Mouse (Mus musculus): Measurements from ENCODE around the gene Zfand3. TPM values are rescaled to one million over a fixed set of nuclear protein-coding genes. Genes with fewer than 3 reads are reported as not detected.
A peak's percentile ranks its signal among the peaks of the same experiment; 100 is the strongest.

Gene Zfand3
- polyA plus RNA-seq, 1 experiment from 2014 or later: 43.0 TPM

- Histone ChIP-seq H3K27me3 (replicated peaks) (no peaks in the 10 kb centered on the region), H3K4me2 (replicated peaks) (no peak overlapping the region), H3K36me3 (no peaks in the 10 kb centered on the region), H3K9me3 (no peaks in the 10 kb centered on the region), H3K27ac (peak overlapping the region; percentile 61; the same call in 1 of the 2 replicates), H3K4me3 (replicated peaks) (no peak overlapping the region), H3K4me1 (replicated peaks) (peaks cover 26% of the 10 kb centered on the region), H3K9ac (no peak overlapping the region)
- peak; percentile 52; the same call in 1 of the 2 replicates for ATAC-seq
- WGBS: 52% methylated on average over 10 of the region's 10 CpGs
Measured at GRCm38 (mm10) chr17:30245308-30245706, 240.8 kb downstream of the Zfand3 start.

DNA sequence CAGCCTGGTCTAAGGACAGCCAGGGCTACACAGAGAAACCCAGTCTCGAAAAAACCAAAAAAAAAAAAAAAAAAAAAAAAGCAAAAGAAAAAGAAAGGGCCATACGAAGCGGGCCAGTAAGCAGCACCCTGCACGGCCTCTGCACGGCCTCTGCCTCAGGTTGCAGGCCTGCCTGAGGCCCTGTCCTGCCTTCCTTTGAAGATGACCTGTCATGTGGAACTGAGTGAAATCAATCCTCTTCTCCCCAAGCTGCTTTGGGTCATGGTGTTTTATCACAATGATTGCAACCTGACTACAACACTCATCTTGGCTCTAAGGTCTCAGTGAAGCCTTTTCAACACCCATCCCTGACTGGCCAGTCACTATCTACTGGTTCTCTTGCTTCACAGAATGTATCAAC lies 248.5 kb downstream of the Zfand3 start:
- Histone ChIP-seq H3K27ac (no peak overlapping the region), H3K4me3 (replicated peaks) (no peak overlapping the region), H3K27me3 (replicated peaks) (no peaks in the 10 kb centered on the region), H3K36me3 (no peaks in the 10 kb centered on the region), H3K9ac (no peak overlapping the region), H3K4me2 (replicated peaks) (no peak overlapping the region), H3K4me1 (replicated peaks) (no peaks in the 10 kb centered on the region), H3K9me3 (no peaks in the 10 kb centered on the region)
- 87% methylated on average over 5 of the region's 5 CpGs for WGBS
- no peak for ATAC-seq

- no peak overlapping the region for H3K4me3 ChIP-seq (replicated peaks)
- H3K27ac ChIP-seq: no peak overlapping the region
- WGBS: 50% methylated on average over 7 of the region's 7 CpGs
- H3K4me1 ChIP-seq (replicated peaks): no peaks in the 10 kb centered on the region
- H3K36me3 ChIP-seq: no peaks in the 10 kb centered on the region
- no peaks in the 10 kb centered on the region for H3K9me3 ChIP-seq
- ATAC-seq: no peak
- H3K27me3 ChIP-seq (replicated peaks): no peaks in the 10 kb centered on the region
- no peak overlapping the region for H3K9ac ChIP-seq
- no peak overlapping the region for H3K4me2 ChIP-seq (replicated peaks)
Measured at GRCm38 (mm10) chr17:30253924-30254323, 249.4 kb downstream of the Zfand3 start.

DNA sequence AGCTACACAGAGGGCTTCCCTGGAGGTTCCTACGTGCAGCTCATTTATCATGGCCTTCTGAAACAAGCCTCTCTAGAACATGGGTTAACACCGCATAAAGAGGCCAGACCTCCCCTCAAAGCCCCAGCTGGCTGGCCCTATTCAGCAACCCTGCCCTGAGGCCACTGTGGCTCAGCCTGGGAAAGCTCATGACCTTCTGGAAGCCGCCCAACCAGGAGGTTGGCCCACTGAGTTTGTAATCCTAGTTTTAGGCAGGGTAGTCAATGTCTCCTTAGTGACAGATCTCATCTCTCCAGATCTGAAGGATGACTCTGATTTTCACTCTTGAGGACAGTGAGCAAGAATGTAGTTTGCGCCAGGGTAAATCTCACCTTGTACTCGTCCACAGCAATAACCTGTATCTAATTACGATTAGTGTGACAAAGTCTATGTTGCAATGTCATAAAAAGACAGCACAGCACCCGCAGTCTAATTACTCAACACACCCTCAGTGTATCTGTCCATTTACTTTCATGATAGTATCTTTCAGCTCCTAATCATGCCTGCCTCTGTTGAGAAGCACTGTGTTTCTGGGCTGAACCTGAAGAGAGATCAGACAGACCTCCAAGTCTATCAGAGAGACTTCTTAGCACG lies 251.5 kb downstream of the Zfand3 start:
- Histone ChIP-seq H3K4me3 (replicated peaks) (no peak overlapping the region), H3K4me2 (replicated peaks) (no peak overlapping the region), H3K9ac (no peak overlapping the region), H3K36me3 (no peaks in the 10 kb centered on the region), H3K4me1 (replicated peaks) (peaks cover 10% of the 10 kb centered on the region), H3K27ac (no peak overlapping the region), H3K27me3 (replicated peaks) (no peaks in the 10 kb centered on the region), H3K9me3 (no peaks in the 10 kb centered on the region)
- WGBS: 67% methylated on average over 8 of the region's 8 CpGs
- ATAC-seq: peak; percentile 77

DNA sequence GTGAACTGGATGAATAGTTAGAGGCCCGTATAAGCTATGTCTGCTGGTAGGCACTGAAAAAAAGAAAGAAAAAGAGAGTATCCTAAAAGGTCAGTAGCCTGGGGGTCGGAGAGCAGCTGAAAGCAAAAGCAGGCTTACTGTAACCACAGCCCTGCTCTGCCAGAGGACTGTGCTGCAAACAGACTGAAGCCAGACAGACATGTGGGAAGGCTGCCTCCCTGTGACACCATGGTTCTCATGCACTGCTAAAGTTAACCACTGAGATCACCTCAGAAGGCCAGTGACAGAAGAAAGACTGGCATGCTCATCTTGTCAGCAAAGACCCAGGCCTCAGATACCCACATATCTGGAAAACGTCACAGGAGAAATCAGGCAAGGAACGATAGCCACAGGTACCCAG lies 253.9 kb downstream of the Zfand3 start:
- 77% methylated on average over 4 of the region's 4 CpGs for WGBS
- ATAC-seq: no peak
- H3K4me2 ChIP-seq (replicated peaks): no peak overlapping the region
- no peak overlapping the region for H3K27ac ChIP-seq
- no peaks in the 10 kb centered on the region for H3K36me3 ChIP-seq
- peaks cover 28% of the 10 kb centered on the region for H3K4me1 ChIP-seq (replicated peaks)
- no peaks in the 10 kb centered on the region for H3K27me3 ChIP-seq (replicated peaks)
- H3K9me3 ChIP-seq: no peaks in the 10 kb centered on the region
- H3K9ac ChIP-seq: no peak overlapping the region
- H3K4me3 ChIP-seq (replicated peaks): no peak overlapping the region

DNA sequence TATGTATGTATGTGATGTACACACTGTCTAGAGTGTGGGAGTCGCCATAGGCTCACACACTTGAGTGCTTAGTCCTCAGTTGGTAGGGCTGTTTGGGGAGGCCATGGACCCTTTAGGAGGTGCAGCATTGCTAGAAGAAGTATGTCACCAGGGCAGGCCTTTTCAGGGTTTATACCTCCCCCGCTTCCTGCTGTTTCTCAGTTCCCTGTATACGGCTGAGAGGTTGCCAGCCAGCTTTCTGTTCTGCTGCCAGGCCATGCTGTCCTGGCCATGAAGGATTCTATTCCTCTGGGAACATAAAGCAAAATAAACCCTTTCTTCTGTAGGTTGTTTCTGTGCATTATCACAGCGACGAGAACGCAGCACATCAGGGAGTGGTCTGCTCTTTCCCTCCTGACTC lies 255.4 kb downstream of the Zfand3 start:
- Histone ChIP-seq H3K36me3 (no peaks in the 10 kb centered on the region), H3K4me3 (replicated peaks) (no peak overlapping the region), H3K9me3 (no peaks in the 10 kb centered on the region), H3K9ac (no peak overlapping the region), H3K27ac (no peak overlapping the region), H3K4me2 (replicated peaks) (no peak overlapping the region), H3K27me3 (replicated peaks) (no peaks in the 10 kb centered on the region), H3K4me1 (replicated peaks) (peaks cover 28% of the 10 kb centered on the region)
- WGBS: 72% methylated on average over 6 of the region's 6 CpGs
- no peak for ATAC-seq

Other genes starting within 250 kb of the Zfand3 start
- gene Mdga1, start 34.6 kb upstream of the Zfand3 start, polyA plus RNA-seq (2015; fragmentation: Nextera tagmentation; extraction: Ambion mirVana): 1.5 and 2.1 TPM in 2 replicates

Data from intestine, embryonic 15.5 days (tissue).